In genomic region chr14:22577411-22578037, GRCm38 (mm10) we compare ENCODE assay signal across 9 mouse cellular contexts.
DNase-seq lines count a peak whose midpoint lies in the region; ATAC-seq and TF ChIP-seq lines count a peak whose summit lies in the region.
"Had no signal": no experiment of that assay in that cellular context is flagged by ENCODE, and none has a peak within 500 bp of the region (broad histone marks: within the 10 kb centered on the region; RNA-seq: fewer than 3 reads in every experiment).

No protein-coding gene starts in this region.

- TF ChIP-seq POLR2A in cerebellum, adult 2 months (IDR thresholded peaks at IDR 0.05; ENCODE audit: borderline replicate concordance, insufficient read depth, low read length) = no peak

- peak; percentile 83 for ATAC-seq in hindbrain, embryonic 15.5 days (ENCODE audit: low FRiP score, low read depth)
- ATAC-seq in midbrain, embryonic 11.5 days (ENCODE audit: low FRiP score) = peak; percentile 65

- TF ChIP-seq CTCF in cerebellum, adult 2 months (IDR thresholded peaks at IDR 0.05; ENCODE audit: borderline replicate concordance, insufficient read depth, low read depth, low read length) = no peak

- H3K27me3 ChIP-seq in cerebellum, adult 2 months (ENCODE audit: control insufficient read depth, insufficient read depth, low read length) = no peaks in the 10 kb centered on the region; the same call in 1 of the 2 replicates
- no peaks in the 10 kb centered on the region for H3K27me3 ChIP-seq in hindbrain, embryonic 15.5 days
- H3K27me3 ChIP-seq in midbrain, embryonic 11.5 days (ENCODE audit: control insufficient read depth, insufficient read depth, low read length) = 0 out of 2 replicates have a peak, but pooled peaks cover 2% of the 10 kb centered on the region

- DNase-seq in cerebellum, adult 2 months = peak; percentile 8 to 32
- DNase-seq in cerebellum, adult 11 months = no peak
- peak; percentile 14 to 22 for DNase-seq in adrenal gland, postnatal 36 days
- DNase-seq in midbrain, embryonic 11.5 days (ENCODE audit: low spot score, missing footprints) = peak; percentile 95
- no peak for DNase-seq in urinary bladder, postnatal 10 days (ENCODE audit: low spot score)
- DNase-seq in right cerebral cortex, postnatal 14 days = no peak
- DNase-seq in frontal cortex, postnatal 14 days (ENCODE audit: low spot score in 2 of 2) = no peak

- H3K9me3 ChIP-seq in hindbrain, embryonic 15.5 days = no peaks in the 10 kb centered on the region
- H3K9me3 ChIP-seq in midbrain, embryonic 11.5 days (ENCODE audit: control insufficient read depth, low read length) = no peaks in the 10 kb centered on the region

- no peak overlapping the region for H3K9ac ChIP-seq in hindbrain, embryonic 15.5 days
- no peak overlapping the region for H3K9ac ChIP-seq in midbrain, embryonic 11.5 days (ENCODE audit: low read length)
- H3K9ac ChIP-seq: liver, embryonic 14.5 days had no signal

- no peaks in the 10 kb centered on the region for H3K4me1 ChIP-seq in cerebellum, adult 2 months (ENCODE audit: control insufficient read depth, insufficient read depth, low read length)
- peaks cover 25% of the 10 kb centered on the region for H3K4me1 ChIP-seq in hindbrain, embryonic 15.5 days (replicated peaks)
- H3K4me1 ChIP-seq in midbrain, embryonic 11.5 days (ENCODE audit: control insufficient read depth, insufficient read depth, low read length) = peaks cover 26% of the 10 kb centered on the region

- no peak overlapping the region for H3K27ac ChIP-seq in cerebellum, adult 2 months (ENCODE audit: insufficient read depth, low read length)
- H3K27ac ChIP-seq in hindbrain, embryonic 15.5 days (replicated peaks) = peak overlapping the region; percentile 61
- no peak overlapping the region for H3K27ac ChIP-seq in midbrain, embryonic 11.5 days (ENCODE audit: low read depth, low read length)
- H3K27ac ChIP-seq: liver, embryonic 14.5 days had no signal

- H3K4me3 ChIP-seq in cerebellum, adult 2 months (replicated peaks; ENCODE audit: insufficient read depth, low read depth, low read length) = peak overlapping the region; percentile 36
- no peak overlapping the region for H3K4me3 ChIP-seq in hindbrain, embryonic 15.5 days
- no peak overlapping the region for H3K4me3 ChIP-seq in midbrain, embryonic 11.5 days (ENCODE audit: low read depth, low read length)

- peak overlapping the region; percentile 40 for H3K4me2 ChIP-seq in hindbrain, embryonic 15.5 days
- H3K4me2 ChIP-seq in midbrain, embryonic 11.5 days = peak overlapping the region; percentile 2; the same call in 1 of the 2 replicates

- WGBS in cerebellum, adult 2 months = 24% methylated on average over 13 of the region's 13 CpGs
- WGBS in hindbrain, embryonic 15.5 days = 14% methylated on average over 13 of the region's 13 CpGs
- 25% methylated on average over 13 of the region's 13 CpGs for WGBS in midbrain, embryonic 11.5 days

- H3K36me3 ChIP-seq in hindbrain, embryonic 15.5 days = no peaks in the 10 kb centered on the region
- no peaks in the 10 kb centered on the region for H3K36me3 ChIP-seq in midbrain, embryonic 11.5 days (ENCODE audit: control insufficient read depth, insufficient read depth, low read length)

Comparison
In these comparisons a context has a peak if more than half of its experiments do, and no peak if none do; other contexts are left out.
1. DNase-seq: peak in cerebellum, adult 2 months (2 of 2), adrenal gland, postnatal 36 days (2 of 2) and midbrain, embryonic 11.5 days (single experiment); none in cerebellum, adult 11 months (single experiment), urinary bladder, postnatal 10 days (single experiment), right cerebral cortex, postnatal 14 days (single experiment) and frontal cortex, postnatal 14 days (0 of 2).